Mouse (Mus musculus) layer of hippocampus, postnatal 36 days (tissue): ENCODE data around the gene Fam120c. TPM values are rescaled to one million over a fixed set of nuclear protein-coding genes. Genes with fewer than 3 reads are reported as not detected.
A peak's percentile ranks its signal among the peaks of the same experiment; 100 is the strongest.
"Not testable (repeated sequence)": the region's sequence is repeated elsewhere in the genome, so short reads cannot be mapped to it uniquely, and the experiment has no call there.

Experiments
- DNase-seq, 2 experiments: peaks; one replicate each; pipeline ENCODE4 v3.0.0; 2022
- total RNA-seq, 2 experiments: library from RNA; stranded (reverse); gene quantifications; 2 replicates each; pipeline ENCODE4 v1.2.3; 2021

The Fam120c gene
- 10 to 100 TPM; 47.3 to 48.5 TPM for total RNA-seq

DNA sequence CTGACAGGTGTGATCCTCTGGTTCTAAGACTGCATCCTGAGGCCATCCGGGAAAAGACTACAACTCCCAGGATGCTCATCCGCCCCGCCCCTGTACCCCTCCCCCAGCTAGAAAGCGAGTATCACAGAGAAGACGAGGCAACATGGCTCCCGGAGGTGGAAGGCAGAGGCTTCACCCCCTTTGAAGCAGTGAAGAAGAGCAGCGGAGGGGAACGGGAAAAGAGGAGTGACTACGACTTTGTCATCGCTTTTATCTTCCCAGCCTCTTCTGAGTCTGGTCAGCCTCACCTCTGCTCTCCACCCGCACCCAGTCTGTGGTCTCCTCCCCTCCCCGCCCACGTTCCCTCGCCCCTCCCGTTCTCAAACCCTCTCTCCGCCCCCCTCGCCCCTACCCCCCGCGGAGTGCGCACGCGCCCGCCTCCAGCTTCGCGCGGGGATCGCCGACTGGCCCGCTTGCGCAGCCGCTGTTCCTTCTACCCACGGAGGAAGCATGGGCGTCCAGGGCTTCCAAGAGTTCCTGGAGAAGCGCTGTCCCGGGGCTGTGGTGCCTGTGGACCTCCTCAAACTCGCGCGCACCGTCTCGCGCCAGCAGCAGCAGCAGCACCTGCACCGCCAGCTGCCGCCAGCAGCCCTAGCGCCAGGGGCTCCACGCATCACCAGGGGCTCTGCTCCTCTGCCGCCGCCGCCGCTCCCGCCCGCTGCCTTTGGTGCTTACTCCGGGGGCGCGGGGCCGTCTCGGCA is at the start of gene Fam120c:
Gene Fam120c (plus strand): TSS at position 415 of the 740 bp plus-strand sequence.
- DNase-seq = peak; percentile 84 to 85

DNA sequence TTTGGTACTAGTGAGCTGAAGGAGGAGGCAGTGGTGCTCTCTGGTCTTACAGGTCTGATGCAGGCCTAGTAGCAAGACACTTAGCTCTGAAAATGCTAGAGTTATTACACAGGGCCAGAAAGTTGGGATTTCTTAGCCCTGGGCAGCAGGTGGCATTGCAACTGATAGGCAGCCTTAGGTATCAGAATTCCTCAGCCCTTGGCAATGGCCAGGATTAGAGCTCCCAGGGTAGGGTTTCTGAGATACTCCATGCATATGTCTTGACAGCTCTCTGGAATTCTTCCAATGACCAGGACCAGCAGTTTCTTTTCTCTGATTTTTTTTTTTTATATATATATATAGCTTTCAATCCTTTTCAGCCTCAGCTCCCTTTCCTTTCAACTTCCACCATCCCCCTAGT is 45.6 kb upstream of the Fam120c start:
- no peak for DNase-seq

DNA sequence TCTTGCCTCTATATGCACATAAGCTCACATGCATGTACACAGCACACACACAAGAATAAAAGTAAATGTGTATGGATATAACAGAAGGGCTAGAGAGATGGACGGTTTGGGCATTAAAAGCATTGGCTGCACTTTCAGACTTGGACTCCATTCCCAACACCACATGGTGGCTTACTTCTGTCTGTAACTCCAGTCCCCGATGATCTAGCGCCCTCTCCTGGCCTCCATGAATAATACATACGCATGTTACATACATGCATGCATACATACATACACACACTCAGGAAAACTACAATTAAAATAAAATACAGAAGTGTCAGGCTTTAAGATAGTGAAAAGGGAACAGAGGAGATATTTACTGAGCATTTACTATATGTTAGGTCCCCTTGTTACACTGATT is 30.2 kb upstream of the Fam120c start:
- DNase-seq = no peak

DNA sequence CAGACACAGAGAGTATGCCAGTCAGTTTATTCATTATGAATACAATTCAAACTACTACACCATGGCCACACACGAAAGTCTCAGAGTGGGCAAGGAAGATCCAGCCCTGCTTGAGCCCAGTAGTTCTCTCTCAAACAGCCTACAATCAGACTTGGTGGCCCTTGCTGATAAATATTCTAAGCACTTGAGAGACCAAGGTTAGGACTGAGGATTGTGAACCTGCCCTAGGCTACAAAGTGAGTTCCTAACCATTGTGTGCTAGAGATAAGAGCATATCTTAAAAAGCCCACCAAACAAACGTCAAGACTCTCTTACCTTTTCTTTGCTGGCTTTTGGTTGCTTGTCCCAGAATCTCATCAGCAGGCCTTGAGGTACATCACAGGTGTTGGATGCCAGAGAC is 10.4 kb upstream of the Fam120c start:
- no peak for DNase-seq

DNA sequence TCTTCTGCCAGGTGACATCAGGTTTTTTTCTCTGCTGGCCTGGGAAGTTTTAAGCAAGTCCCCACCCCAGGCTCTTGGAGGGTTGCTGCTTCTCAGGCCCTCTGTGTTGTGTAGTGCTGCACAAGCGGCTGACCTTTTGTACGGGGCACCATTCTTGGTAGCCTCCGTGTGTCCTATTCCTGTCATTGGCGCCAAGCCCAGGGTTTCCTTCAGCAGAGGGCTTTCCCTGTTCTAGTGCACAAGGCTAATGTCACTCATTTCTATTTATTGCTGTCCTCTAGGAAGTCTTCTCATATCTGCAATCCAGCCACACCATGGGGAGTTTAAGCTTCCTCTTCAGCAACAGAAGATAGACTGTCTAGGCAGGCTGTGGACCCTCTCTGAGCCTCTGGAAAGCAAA is 6.2 kb upstream of the Fam120c start:
- no peak for DNase-seq

DNA sequence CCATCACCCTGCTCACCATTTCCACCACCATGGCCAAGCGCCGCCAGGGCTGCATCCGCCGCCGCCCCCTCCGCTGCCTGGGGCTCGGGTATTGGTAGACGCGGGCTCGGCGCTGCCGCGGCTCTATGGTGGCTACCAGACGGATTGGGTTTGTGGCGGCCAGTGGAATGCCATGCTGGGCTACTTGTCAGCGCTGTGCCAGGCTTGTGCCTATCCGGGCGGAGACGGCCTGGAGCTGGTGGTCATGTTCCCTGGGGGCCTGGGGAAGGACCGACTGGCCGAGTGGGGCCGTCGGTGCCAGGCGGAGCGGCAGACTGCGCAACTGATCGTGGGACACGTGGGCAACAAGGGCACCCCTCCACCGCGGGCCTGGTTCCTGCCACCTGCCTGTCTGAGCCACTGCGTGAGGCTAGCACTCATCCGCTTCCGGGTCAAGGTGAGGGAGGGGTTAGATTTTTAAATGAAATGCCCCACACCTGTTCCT is 568 bp downstream of the Fam120c start:
- peak in 1 of 2 experiments; percentile 24 for DNase-seq

DNA sequence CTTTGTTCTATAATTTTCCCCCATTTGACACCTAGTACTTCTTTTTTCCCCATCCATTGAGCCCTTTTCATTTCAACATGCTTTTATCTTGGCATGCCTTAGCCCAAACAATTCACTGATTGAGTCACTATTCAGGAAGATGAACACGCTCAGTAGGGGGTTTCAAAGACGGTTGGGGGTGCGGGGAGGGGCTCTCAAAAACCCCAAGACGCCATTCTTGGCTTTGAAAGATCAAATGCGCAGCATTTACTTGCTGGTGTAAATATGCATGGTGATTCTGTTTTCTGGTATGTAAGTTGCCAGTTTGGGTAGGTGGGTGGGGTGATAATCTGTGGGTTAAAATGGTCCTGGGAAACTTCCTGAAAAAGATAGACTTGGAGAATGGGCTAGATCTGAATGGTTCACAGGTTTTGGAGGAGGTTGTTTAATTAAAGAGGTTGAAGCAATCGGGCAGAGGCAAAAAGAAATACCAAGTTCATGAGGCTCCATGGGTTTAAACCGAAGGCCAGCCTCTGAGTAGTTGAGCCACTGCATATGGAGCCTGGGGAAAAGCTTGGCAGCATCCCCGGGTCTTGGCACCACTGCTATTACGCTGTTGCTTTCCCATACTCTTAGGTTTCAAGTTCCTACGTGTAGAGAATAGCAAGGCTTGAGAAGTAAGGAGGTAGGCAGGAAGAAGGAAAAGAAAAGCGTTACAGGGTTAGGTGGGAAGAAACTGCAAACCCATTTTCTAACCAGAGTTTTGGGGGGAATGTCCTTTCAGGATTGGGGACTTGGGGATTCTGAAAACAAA is 1.6 kb downstream of the Fam120c start:
- no peak for DNase-seq

DNA sequence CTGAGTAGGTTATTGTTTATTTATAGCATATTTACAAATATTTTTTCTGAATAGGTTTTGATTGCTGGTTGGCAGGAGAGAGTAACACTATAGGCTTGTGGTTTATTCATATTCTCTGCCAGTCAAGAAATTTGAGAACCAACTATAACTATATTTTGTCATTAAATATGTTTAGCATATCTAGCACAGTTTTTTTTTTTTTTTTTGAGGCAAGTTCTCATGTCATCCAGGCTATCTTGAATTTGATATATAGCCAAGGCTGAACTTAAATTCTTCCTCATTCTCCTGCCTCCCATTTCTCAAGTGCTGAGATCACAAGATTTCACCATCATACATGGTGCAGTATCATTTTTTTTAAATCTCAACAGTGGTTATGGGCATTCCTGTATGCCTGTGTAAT is 3.3 kb downstream of the Fam120c start:
- DNase-seq = no peak

DNA sequence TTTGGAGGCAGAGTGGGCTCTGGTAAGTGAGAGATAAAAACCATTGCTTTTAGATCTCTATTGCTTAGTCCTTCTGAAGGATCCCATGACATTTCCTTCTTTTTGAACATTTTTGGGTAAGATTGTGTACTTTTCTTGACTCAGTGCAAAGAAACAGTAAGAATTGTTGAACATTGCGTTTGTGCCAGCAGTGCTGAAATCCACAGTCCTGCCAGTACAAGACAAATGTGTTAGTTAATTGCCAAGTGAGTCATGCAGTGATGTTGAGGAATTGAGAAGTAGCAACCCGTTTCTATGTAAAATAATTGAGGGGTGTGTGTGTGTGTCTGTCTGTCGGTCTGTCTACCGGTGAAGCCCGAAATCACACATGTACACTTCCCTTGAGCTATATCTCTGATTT is 5.3 kb downstream of the Fam120c start:
- DNase-seq = no peak

DNA sequence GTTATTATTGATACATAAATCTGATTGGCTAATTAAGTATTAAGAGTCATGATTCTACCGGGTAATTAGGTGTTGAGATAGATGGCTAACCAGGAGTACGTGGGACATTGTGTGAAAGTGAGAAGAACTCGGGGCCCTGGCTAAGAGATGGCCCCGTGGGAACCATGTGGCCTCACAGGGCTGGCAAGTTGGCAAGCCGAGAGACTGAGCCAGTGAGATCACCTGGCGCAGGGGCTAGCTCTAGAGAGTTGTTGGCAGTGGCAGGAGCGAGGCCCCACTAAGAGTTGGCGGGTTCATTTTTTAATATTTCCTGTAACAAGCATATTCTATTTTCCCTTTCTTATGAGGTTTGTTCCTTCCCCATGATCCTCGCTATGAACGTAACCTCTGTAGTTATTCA is 74.8 kb downstream of the Fam120c start:
- DNase-seq = no peak

DNA sequence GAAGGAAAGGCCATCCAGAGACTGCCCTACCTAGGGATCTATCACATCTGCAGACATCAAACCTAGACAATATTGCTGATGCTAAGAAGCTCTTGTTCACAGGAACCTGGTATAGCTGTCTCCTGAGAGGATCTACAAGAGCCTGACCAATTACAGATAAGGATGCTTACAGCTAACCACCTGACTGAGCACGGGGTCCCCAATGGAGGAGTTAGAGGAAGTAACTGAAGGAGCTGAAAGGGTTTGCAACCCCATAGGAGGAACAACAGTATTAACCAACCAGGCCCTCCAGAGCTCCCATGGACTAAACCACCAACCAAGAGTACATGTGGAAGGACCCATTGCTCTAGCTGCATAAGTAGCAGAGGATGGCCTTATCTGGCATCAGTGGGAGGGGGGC is 76.8 kb downstream of the Fam120c start:
- no peak for DNase-seq

DNA sequence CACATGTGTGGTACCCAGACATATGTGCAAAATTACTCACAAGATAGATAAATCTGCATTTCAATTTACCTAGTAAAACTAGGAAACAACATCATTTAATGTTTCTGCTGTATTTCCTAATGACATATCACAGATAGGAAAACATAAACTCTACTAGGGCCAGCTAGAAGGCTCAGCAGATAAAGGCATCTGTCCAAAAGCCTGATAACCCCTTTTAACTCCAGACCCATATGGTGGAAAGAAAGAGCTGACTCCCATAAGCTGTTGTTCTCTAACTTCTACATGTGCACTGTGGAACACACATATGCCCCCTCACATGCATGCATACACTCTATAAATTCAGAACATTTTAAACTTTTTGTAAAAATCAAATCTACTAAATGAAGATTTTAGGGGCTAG is 99.7 kb downstream of the Fam120c start:
- DNase-seq = no peak

DNA sequence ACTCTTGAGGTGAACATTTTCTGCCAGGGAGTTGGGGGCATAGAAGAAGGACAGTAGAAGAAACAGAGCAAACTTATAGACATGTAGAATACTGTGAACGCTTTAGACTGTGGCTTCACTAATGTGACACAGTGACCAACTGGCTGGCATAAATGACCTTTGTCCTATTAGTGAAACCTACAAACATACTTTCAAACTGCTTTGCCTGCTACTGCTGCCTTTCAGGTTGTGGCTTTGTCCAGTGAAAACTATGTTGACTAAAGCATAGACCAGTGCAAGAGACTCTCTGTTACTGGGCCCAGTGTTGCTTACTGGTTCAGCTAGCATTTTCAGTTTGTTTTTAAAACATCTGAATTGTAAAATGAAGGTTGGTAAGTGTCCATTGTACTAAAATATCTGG is 100.2 kb downstream of the Fam120c start:
- DNase-seq = no peak

DNA sequence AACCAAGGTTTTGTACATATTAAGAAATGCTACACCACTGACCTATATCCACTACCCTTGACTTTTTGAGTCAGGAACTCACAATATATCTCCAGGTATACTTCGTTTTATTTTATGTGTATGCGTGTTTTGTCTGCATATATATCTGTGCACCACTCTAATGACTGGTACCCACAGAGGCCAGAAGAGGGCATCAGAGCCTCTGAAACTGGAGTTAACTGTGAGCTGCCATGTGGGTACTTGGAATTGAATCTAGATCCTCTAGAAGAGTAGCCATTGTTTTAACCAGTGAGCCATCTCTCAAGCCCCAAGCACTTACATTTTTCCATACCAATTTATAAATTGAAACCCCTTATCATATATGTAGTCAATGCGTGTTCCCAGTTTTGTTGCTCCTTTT is 144.2 kb downstream of the Fam120c start:
- DNase-seq = no peak

DNA sequence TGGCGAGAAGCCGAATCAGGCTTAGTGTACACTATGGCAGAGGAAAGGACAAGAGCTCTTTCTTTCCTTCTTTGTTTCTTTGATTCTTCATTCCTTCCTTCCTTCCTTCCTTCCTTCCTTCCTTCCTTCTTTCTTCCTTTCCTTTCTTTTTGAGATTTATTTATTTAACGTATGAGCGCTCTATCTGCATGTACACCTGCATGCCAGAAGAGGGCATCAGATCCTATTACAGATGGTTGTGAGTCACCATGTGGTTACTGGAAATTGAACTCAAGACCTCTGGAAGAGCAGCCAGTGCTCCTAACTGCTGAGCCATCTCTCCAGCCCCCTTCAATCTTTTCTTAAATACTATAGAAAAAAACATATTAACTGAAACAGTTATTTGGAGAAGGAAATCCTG is 149.3 kb downstream of the Fam120c start:
- not testable (repeated sequence) for DNase-seq

DNA sequence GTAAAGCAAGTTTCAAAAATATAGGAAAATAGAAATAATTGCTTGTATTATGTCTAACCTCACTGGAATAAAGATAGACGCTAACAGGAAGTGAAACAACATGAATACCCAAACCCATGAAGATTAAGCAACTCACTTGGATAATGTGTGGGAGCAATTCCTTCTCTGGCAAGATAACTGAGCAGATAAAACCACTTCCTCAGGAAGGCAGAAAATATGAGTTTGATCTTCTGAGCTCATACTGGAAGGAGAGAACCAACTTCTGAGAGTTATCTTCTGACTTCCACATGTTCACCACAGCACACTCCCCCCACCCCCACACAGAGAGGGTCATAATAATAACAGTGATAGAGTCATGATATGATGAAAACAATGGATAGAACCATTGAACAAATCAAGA is 152.6 kb downstream of the Fam120c start:
- DNase-seq = no peak

DNA sequence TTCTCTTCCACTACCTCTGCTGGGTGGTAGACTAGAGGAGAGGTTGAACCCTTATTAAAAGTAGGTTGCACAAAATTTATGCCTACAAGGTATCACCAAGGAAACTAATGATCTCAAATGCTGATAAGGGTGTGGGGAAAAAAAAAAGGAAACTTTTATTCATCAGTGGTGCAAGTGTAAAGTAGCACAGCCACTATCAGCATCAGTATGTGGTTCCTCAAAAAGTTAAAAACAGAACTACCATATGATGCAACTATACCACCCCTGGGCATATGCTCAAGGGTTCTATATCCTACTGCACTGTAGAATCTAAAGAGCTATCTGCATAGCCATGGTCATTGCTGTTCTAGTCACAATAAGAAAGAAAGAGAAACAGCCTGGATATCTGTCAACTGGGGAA is 164.6 kb downstream of the Fam120c start:
- DNase-seq = no peak

DNA sequence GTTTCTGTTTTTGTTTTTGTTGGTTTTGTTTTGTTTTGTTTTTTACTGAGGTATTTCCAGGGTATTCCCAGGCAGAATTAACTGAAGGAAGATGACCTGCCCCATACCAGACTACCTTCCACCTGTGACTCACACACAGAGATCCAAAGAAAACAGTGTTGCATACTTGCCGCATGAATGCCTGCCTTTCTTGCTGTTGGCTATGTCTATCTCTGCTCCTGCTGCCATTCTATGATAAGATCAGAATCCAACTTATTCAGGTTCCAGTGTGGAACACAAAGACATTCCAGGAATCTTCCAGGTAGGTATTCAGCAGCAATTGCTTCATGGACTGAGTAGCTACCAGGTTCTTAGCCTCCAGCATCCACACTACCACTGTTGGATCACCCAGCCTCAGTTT is 165.9 kb downstream of the Fam120c start:
- DNase-seq = no peak

DNA sequence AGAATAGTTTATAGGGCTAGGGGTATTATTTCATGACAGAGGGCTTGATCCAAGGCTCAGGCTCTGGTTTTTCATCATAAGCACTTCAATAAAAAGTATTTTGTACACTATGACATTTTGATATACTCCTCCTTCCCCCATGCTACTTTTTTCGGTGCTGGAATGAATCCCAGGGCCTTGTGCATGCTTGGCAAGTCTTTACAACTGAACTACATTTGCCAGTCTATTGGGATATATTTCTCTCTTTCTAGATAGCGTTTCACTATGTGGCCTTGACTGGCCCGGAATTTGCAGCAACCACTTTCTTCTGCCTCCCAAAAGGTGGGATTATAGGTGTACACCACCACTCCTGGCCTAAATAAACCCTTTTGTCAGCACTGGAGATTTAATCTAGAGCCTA is 169.1 kb downstream of the Fam120c start:
- no peak for DNase-seq

DNA sequence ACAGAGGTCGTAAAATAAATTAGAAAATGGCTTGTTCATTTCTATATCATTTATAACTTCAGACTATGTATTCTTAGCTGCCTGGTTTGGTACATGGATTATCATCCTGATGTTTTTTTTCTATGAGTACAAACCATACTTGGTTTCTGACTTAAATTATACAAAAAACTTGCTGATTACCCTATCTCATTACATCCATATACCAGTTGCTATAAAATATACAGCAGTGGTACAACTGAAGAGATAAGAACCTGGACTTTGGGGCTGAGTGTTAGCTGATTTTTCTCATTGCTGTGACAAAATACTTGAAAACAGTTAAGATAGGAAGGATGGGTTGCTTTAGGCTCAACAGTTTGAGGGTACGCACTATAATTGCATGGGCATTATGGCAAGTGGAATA is 169.7 kb downstream of the Fam120c start:
- no peak for DNase-seq

DNA sequence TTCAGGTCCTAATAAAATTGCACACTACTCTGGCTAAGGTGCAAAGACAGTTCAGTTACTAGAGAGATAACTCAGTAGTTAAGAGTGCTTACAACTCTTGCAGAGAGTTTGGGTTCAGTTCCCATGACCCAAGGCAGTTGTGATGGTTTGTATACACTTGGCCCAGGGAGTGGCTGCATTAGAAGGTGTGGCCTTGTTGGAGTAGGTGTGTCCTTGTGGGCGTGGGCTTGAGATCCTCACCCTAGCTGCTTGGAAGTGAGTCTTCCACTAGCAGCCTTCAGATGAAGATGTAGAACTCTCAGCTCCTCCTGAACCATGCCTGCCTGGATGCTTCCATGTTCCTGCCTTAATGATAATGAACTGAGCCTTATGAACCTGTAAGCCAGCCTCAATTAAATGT is 174.2 kb downstream of the Fam120c start:
- DNase-seq = no peak

DNA sequence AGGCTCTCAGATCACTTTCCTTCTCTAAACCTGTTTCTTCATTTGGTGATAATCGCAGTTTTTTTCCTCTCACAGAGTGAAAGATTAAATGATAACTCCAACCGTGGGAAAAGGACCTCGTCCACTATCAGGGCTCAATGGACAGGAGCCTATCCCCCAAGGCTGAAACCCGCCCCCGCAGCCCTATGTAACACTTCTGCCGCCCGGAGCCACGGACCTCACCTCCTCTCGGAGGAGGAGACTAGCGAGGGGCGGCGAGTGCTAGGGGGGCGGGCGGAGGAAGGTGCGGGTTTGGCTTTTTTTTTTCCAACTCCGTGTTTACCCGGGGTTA is 176.1 kb downstream of the Fam120c start:
- no peak for DNase-seq

DNA sequence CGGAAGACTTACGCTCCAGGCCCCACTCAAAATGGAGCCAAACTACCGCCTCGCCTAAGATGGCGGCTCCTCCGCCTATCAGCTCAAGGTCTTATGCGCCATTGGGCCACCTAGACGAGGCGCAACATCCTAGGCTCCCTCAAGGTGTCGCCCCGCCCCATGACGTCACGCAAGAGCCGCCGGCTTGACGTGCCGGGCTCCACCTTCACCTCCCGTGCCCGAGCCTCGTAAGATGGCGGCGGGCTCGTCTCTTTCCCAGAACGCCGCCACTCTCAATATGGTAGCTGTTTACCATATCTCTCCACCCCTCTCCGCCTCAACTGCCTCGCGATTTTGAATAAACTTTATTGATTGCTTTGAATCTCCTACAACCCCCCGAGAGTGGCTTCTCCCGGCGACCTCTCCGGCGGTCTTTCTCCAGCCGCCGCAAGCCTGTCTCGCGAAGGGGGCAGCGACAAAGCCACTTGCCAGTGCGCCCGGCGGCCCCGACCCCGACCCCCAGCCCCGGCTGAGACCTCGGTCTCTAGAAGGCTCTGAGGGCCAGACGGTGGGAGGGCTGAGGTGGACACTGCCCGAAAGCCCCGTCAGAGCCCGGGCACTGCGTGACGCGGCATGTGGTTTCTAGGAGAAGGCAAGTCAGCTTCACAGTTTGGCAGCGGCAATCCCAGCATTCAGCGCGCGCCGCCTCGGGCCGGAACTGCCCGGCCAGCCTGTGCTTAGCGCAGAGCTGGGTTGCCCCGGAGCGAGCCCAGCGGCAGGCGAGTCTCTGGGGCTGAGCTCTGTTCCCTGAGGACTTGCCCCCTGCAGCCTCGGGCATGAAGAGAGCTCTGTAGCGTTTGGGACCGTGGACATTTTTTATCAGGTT is 176.7 kb downstream of the Fam120c start, which contains the start of gene Phf8:
Gene Phf8 (plus strand): TSS at position 215 of the 865 bp plus-strand sequence.
- DNase-seq = peak; percentile 92 to 93
